Mouse (Mus musculus): ENCODE results near the gene Vmn1r199. TPM values are rescaled to one million over a fixed set of nuclear protein-coding genes. Genes with fewer than 3 reads are reported as not detected.

Gene Vmn1r199
- total and polyA plus RNA-seq, 3 experiments = not detected

DNA sequence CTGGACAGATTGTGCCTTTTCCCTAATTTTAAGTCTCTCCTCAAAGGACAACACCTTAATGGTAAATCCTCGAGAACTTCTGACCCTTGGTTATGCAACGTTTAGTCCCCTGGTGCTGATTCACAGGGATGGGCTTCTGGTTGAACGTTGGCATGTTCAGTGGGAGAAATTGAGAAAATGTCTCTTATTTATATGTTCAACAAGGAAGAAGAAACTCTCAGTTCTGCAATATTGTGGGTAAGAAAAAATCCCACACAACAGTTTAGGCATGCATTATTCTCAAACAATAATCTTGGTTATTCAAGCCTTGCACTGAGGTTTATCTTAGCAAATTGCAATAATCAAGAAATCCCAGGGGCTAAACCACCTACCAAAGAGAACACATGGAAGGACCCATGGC lies 3.8 kb downstream of the Vmn1r199 start:
- Histone ChIP-seq H3K4me1 (ENCODE audit: control insufficient read depth, insufficient read depth, low read length) (no peaks in the 10 kb centered on the region; the same call in 1 of the 2 replicates), H3K36me3 (ENCODE audit: control insufficient read depth, insufficient read depth, low read length) (no peaks in the 10 kb centered on the region), H3K4me3 (no peak overlapping the region), H3K27me3 (ENCODE audit: control insufficient read depth, insufficient read depth, low read length) (no peaks in the 10 kb centered on the region), H3K79me2 (replicated peaks; ENCODE audit: control insufficient read depth, insufficient read depth, low read length) (no peaks in the 10 kb centered on the region), H3K27ac (no peak overlapping the region), H3K9ac (ENCODE audit: low read depth, low read length) (no peak overlapping the region)
- TF ChIP-seq CTCF (IDR thresholded peaks at IDR 0.05) (no peak), POLR2A (IDR thresholded peaks at IDR 0.05; ENCODE audit: insufficient read depth, low read depth, low read length) (no peak), EP300 (IDR thresholded peaks at IDR 0.05; ENCODE audit: insufficient read depth, low read depth, low read length) (no peak)
- no peak for DNase-seq
- 67% methylated on average over 3 of the region's 3 CpGs for WGBS
- intact Hi-C loops (cut with DNase I) = no loop called here

DNA sequence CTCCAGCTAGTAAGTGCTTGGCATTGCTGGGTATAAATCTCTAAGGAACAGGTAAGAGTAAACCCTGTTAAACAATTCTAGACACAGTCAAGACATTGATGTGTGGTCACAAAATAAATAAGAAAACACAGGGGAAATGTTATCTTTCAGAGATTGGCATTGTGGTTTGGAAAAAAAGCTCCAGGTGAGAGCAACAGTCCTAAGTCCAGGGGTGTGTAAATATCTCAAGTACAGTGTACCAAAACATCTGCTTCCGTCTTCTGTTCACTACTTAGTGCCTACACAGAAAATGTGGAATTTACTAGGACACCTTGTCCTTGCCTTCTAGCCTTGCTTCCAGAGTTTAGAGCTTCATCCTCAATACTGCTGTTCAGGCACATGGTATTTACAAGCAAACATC lies 7.4 kb downstream of the Vmn1r199 start:
- no peak for DNase-seq
- Histone ChIP-seq H3K27me3 (ENCODE audit: control insufficient read depth, insufficient read depth, low read length) (no peaks in the 10 kb centered on the region), H3K27ac (no peak overlapping the region), H3K4me1 (ENCODE audit: control insufficient read depth, insufficient read depth, low read length) (no peaks in the 10 kb centered on the region), H3K4me3 (no peak overlapping the region), H3K36me3 (ENCODE audit: control insufficient read depth, insufficient read depth, low read length) (no peaks in the 10 kb centered on the region), H3K79me2 (replicated peaks; ENCODE audit: control insufficient read depth, insufficient read depth, low read length) (no peaks in the 10 kb centered on the region), H3K9ac (ENCODE audit: low read depth, low read length) (no peak overlapping the region)
- intact Hi-C loops (cut with DNase I) = no loop called here
- 83% methylated on average over 1 of the region's 1 CpGs for WGBS
- TF ChIP-seq CTCF (IDR thresholded peaks at IDR 0.05) (no peak), EP300 (IDR thresholded peaks at IDR 0.05; ENCODE audit: insufficient read depth, low read depth, low read length) (no peak), POLR2A (IDR thresholded peaks at IDR 0.05; ENCODE audit: insufficient read depth, low read depth, low read length) (no peak)

DNA sequence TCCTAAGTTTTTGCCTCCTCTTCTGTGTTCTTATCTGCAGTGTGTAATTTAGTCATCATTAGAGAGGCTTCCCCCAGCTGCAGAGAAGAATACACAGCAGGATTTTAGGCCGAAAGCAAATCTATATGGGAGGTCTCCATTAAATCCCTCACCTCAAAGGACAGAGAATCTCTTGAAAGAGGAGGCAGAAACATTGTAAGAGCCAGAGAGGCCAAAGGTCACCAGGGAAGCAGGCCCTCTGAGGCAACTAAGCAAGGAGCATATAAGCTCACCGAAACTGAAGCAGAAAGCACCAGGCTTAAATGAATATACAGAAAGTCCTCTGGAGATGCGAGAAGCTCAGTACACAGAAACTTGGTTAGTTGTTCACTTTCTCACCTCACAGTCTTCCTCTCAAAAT lies 10.5 kb downstream of the Vmn1r199 start, which contains the start of gene Vmn1r200:
Vmn1r200 (plus strand) TSS at position 301 of the 400 bp plus-strand sequence.
- H3K4me1 ChIP-seq (ENCODE audit: control insufficient read depth, insufficient read depth, low read length) = no peaks in the 10 kb centered on the region
- H3K27ac ChIP-seq = no peak within 1 kb of the TSS
- H3K27me3 ChIP-seq (ENCODE audit: control insufficient read depth, insufficient read depth, low read length) = no peaks in the 10 kb centered on the region
- no peaks in the 10 kb centered on the region for H3K36me3 ChIP-seq (ENCODE audit: control insufficient read depth, insufficient read depth, low read length)
- DNase-seq = no peak
- no peaks in the 10 kb centered on the region for H3K79me2 ChIP-seq (replicated peaks; ENCODE audit: control insufficient read depth, insufficient read depth, low read length)
- TF ChIP-seq EP300 (IDR thresholded peaks at IDR 0.05; ENCODE audit: insufficient read depth, low read depth, low read length) = no peak
- TF ChIP-seq POLR2A (IDR thresholded peaks at IDR 0.05; ENCODE audit: insufficient read depth, low read depth, low read length) = no peak
- no peak for TF ChIP-seq CTCF (IDR thresholded peaks at IDR 0.05)
- no peak within 1 kb of the TSS for H3K4me3 ChIP-seq
- intact Hi-C loops (cut with DNase I) = no loop called here
- no peak within 1 kb of the TSS for H3K9ac ChIP-seq (ENCODE audit: low read depth, low read length)
- 79% methylated on average over 3 of the region's 3 CpGs for WGBS

DNA sequence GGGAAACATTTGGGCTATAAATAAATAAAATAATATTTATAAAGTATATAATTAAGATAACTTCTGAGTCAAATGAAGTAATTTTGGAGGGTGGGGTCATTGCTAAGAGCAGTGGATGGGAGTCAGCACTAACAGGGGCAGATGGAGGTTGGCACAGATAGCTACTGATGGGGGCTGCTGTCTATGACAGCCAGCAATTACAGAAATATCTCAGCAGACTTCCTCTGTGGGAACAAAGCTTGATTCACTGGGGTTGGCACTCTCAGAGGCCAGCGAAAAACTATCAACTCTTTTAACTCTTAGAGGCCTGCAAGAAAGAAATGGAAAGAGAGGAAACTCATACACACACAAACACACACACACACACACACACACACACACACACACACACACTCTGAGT lies 23.4 kb downstream of the Vmn1r199 start:
- intact Hi-C loops (cut with DNase I) = no loop called here

More for the DNA sequence above, 23.4 kb downstream of the Vmn1r199 start:
- no peaks in the 10 kb centered on the region for H3K79me2 ChIP-seq (replicated peaks; ENCODE audit: control insufficient read depth, insufficient read depth, low read length)
- DNase-seq = no peak
- 41% methylated on average over 1 of the region's 1 CpGs for WGBS
- H3K4me3 ChIP-seq = no peak overlapping the region
- no peak overlapping the region for H3K27ac ChIP-seq
- no peaks in the 10 kb centered on the region for H3K4me1 ChIP-seq (ENCODE audit: control insufficient read depth, insufficient read depth, low read length)
- TF ChIP-seq POLR2A (IDR thresholded peaks at IDR 0.05; ENCODE audit: insufficient read depth, low read depth, low read length) = no peak
- TF ChIP-seq EP300 (IDR thresholded peaks at IDR 0.05; ENCODE audit: insufficient read depth, low read depth, low read length) = no peak
- H3K27me3 ChIP-seq (ENCODE audit: control insufficient read depth, insufficient read depth, low read length) = no peaks in the 10 kb centered on the region
- H3K9ac ChIP-seq (ENCODE audit: low read depth, low read length) = no peak overlapping the region
- H3K36me3 ChIP-seq (ENCODE audit: control insufficient read depth, insufficient read depth, low read length) = no peaks in the 10 kb centered on the region

Other genes starting within 250 kb of the Vmn1r199 start
- gene Vmn1r191, start 195.8 kb upstream of the Vmn1r199 start, total RNA-seq (2021) = not detected
- not detected in 2 replicates for gene Vmn1r191, start 195.8 kb upstream of the Vmn1r199 start, polyA plus RNA-seq (2012; rRNA removed)
- gene Vmn1r192, start 188.7 kb upstream of the Vmn1r199 start, total RNA-seq (2021) = not detected
- gene Vmn1r192, start 188.7 kb upstream of the Vmn1r199 start, polyA plus RNA-seq (2012; rRNA removed) = not detected in 2 replicates
- gene Vmn1r193, start 156.7 kb upstream of the Vmn1r199 start, total RNA-seq (2021) = not detected
- gene Vmn1r193, start 156.7 kb upstream of the Vmn1r199 start, polyA plus RNA-seq (2012; rRNA removed) = not detected in 2 replicates
- not detected for gene Vmn1r194, start 135.6 kb upstream of the Vmn1r199 start, total RNA-seq (2021)
- not detected in 2 replicates for gene Vmn1r194, start 135.6 kb upstream of the Vmn1r199 start, polyA plus RNA-seq (2012; rRNA removed)
- gene Vmn1r195, start 109.3 kb upstream of the Vmn1r199 start, total RNA-seq (2021) = not detected
- not detected in 2 replicates for gene Vmn1r195, start 109.3 kb upstream of the Vmn1r199 start, polyA plus RNA-seq (2012; rRNA removed)
- not detected for gene Vmn1r196, start 89.9 kb upstream of the Vmn1r199 start, total RNA-seq (2021)
- gene Vmn1r196, start 89.9 kb upstream of the Vmn1r199 start, polyA plus RNA-seq (2012; rRNA removed) = not detected in 2 replicates
- gene Vmn1r197, start 55.2 kb upstream of the Vmn1r199 start, total RNA-seq (2021) = not detected
- gene Vmn1r197, start 55.2 kb upstream of the Vmn1r199 start, polyA plus RNA-seq (2012; rRNA removed) = not detected in 2 replicates
- gene Vmn1r198, start 29.5 kb upstream of the Vmn1r199 start, total RNA-seq (2021) = not detected
- not detected in 2 replicates for gene Vmn1r198, start 29.5 kb upstream of the Vmn1r199 start, polyA plus RNA-seq (2012; rRNA removed)
- gene Vmn1r200, start 10.6 kb downstream of the Vmn1r199 start, total RNA-seq (2021) = not detected
- not detected in 2 replicates for gene Vmn1r200, start 10.6 kb downstream of the Vmn1r199 start, polyA plus RNA-seq (2012; rRNA removed)
- not detected for gene Vmn1r201, start 92.1 kb downstream of the Vmn1r199 start, total RNA-seq (2021)
- gene Vmn1r201, start 92.1 kb downstream of the Vmn1r199 start, polyA plus RNA-seq (2012; rRNA removed) = not detected in 2 replicates
- not detected for gene Vmn1r202, start 125.6 kb downstream of the Vmn1r199 start, total RNA-seq (2021)
- gene Vmn1r202, start 125.6 kb downstream of the Vmn1r199 start, polyA plus RNA-seq (2012; rRNA removed) = not detected in 2 replicates
- gene Vmn1r203, start 138.3 kb downstream of the Vmn1r199 start, total RNA-seq (2021) = not detected
- gene Vmn1r203, start 138.3 kb downstream of the Vmn1r199 start, polyA plus RNA-seq (2012; rRNA removed) = not detected in 2 replicates
- not detected for gene Vmn1r204, start 173.4 kb downstream of the Vmn1r199 start, total RNA-seq (2021)
- gene Vmn1r204, start 173.4 kb downstream of the Vmn1r199 start, polyA plus RNA-seq (2012; rRNA removed) = not detected in 2 replicates
- gene Vmn1r205, start 213.2 kb downstream of the Vmn1r199 start, total RNA-seq (2021) = not detected
- gene Vmn1r205, start 213.2 kb downstream of the Vmn1r199 start, polyA plus RNA-seq (2012; rRNA removed) = not detected in 2 replicates
- not detected for gene Vmn1r206, start 244.4 kb downstream of the Vmn1r199 start, total RNA-seq (2021)
- not detected in 2 replicates for gene Vmn1r206, start 244.4 kb downstream of the Vmn1r199 start, polyA plus RNA-seq (2012; rRNA removed)

Measured in heart, adult 2 months (tissue).